Mouse (Mus musculus) cerebellum, adult 2 months (tissue): Measurements from ENCODE around the gene Itgb1bp1.

Experiments
- CTCF ChIP-seq: fragments of 200-500 bp; IDR thresholded peaks from 2 replicates; pipeline ENCODE4 v1.5.1; 2011; ENCODE audit warnings: low read depth, mild to moderate bottlenecking, control low read depth, low read length, moderate library complexity, borderline replicate concordance; ENCODE audit not compliant: insufficient read depth
- POLR2A ChIP-seq: fragments of 200-500 bp; IDR thresholded peaks from 2 replicates; pipeline ENCODE4 v1.6.1; 2011; ENCODE audit warnings: low read length, control low read depth, borderline replicate concordance; ENCODE audit not compliant: insufficient read depth

DNA sequence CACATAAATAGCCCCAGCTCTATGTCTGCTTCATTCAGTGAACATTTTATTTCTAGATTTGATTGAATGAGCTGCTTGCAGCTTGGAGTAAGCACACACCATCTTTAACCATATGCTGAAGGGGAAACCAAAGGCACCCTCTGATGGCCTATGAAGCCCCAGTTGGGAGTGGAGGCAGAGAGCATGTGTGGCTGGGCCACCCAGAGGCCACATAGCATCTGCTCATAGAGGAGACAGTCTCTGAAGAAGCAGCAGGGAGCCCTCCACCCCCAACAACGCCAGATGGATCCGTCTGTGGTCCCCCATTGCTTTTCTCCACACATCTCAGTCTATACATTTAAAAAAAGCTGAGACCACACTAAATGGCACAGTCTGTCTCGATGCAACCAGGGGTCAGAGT is 44.1 kb downstream of the Itgb1bp1 start:
- TF ChIP-seq CTCF = no peak
- no peak for TF ChIP-seq POLR2A
